Mouse (Mus musculus): Measurements from ENCODE around the gene 1810043G02Rik.
"Not testable (repeated sequence)": the region's sequence is repeated elsewhere in the genome, so short reads cannot be mapped to it uniquely, and the experiment has no call there.

The 1810043G02Rik gene

DNA sequence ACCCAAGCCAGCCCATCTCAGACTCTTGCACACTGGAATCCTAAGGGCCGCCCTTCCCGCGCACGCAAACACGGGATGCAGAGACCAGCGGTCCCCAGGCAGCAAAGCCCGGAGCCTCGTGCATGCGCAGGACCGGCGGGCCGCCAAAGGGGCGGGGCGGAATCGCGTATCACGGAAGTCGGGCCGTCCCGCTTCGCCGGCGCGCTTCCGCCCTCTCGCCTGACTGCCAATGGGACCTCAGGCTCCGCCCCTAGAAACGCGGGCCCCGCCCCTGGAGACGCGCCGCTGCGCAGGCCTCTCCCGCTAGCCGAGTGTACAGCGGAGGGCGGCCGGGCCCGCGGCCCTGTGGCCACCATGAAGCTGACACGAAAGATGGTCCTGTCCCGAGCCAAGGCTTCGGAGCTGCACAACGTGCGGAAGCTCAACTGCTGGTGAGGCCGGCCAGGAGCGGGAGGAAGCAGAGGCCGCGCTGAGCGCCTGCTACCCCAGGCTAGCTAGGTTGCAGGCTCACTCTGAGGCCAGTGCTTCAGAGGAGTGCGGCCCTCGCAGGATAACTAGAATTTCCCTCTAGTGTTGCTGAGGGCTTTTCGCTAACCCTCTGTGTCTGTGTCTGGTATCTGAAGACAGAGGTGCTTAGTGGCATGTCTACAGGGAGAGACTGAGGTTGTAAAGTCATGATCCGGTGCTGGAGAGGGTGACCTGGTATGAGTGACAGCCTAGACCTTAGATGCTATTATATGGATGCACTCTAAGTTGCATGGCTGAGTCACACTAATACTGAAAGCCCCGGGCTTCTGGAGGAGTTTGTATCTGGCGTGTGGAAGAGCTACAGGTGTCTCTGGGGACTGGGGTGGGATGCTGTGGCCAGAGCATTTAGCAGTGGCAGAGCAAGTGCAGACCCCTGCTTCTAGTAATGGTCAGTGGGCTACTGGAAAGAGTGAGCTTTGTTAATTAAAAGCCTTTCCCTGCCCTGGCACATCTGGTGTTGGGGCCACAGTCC is at the start of gene 1810043G02Rik:
TSS of gene 1810043G02Rik (plus strand) at position 174 of the 1,000 bp plus-strand sequence.
- DNase-seq (ENCODE audit: low spot score), result peak; percentile 95

DNA sequence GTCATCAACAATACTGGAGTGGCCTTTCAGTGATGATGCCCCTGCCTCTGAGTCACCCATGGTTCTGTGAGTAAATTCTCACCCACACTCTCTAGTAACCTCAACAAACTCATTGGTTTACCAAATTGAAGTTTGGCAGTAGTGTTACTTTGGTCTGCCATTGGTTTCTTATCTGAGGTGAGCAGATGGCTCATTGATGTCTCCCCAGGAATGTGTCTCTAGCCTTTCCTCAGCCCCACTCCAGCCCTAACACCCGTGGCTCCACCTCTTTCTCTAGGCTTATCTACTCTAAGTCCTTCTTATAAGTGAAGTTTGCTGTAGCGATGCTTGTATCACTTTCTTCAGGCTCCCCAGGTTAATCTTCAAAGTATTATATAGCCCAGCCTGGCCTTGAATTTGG is 38.6 kb upstream of the 1810043G02Rik start:
- DNase-seq (ENCODE audit: low spot score), result no peak

DNA sequence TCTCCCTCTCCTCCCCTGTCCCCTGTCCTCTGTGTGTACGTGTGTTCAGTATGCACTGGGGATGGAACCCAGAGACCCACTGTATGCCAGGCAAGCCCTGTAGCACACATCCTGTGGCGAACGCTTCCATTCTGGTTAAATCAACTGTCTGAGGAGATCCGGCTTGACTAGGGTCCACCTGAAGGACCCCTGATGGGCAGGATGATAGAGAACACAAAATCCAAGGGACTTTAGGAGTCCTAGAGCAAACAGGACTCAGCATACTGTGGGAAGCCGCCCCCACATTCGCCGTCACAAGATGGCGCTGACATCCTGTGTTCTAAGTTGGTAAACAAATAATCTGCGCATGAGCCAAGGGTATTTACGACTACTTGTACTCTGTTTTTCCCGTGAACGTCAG is 27.9 kb upstream of the 1810043G02Rik start:
- DNase-seq (ENCODE audit: low spot score), result not testable (repeated sequence)

DNA sequence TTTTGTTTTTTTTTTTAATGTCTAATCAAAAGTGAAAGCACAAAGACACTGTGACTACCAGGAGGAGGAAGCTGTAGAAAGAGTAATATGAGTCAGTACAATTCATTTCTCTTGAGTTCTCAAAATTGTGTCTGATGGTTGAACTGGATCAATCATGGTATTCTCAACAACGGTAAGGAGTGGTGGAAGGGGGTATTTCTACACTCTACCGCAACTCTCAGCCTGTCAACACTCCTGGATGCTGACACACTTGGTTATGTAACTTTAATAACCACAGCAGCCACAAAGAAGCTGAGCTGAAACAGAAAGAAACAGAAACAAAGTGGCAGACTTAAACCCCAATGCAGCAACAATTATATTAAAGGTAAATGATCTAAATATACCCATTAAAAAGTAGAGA is 15.6 kb upstream of the 1810043G02Rik start:
- no peak for DNase-seq (ENCODE audit: low spot score)

DNA sequence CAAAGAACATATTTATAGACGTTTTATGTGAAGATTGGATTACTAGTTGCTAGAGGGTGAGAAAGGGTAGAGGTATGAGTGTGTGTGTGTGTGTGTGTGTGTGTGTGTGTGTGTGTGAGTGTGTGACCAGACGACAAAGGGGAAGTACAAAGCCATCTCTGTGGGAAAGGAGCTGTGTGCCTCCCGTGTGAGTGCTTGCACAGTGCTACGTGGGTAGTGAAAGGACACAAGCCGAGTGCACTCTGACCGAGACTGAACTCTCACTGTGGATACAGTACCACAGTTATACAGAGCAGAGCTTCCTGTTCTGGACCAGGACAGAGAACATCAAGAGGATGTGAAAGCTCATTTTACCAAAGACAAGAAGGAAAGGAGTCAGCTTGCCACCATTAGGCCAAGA is 14.4 kb upstream of the 1810043G02Rik start:
- DNase-seq (ENCODE audit: low spot score), result no peak

DNA sequence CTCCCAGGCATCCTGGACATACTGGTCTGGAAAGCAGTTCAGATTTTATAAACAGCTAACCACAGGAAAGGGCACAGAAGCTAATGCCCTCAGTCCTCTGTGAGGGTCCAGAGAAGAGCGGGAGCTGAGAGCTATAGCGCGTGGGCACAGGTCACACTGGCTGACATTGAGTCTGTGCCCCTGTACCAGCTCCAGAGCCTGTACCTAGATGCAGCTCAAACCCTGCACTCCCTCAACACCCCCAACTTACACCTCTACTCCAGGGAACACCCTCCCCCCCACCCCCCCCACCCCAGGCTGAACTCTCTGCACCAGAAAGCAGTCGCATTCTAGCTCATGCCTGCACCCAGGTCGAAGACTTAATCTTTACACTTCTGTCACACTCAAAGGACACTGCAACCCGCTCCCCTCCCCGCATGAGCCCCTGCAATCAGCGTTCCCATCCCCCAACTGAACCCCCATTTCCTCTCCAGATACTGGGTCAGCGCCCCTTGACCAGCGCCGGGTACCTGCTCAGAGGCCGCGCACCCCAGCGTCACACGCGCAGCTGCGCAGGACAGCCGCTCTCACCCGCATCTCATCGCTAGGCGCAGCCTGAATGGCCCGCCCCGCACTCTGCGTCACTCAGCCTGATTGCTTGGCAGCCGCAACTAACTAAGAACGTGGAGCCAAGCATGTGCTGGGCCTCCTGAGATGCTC is 8.9 kb upstream of the 1810043G02Rik start:
- DNase-seq (ENCODE audit: low spot score), result no peak

DNA sequence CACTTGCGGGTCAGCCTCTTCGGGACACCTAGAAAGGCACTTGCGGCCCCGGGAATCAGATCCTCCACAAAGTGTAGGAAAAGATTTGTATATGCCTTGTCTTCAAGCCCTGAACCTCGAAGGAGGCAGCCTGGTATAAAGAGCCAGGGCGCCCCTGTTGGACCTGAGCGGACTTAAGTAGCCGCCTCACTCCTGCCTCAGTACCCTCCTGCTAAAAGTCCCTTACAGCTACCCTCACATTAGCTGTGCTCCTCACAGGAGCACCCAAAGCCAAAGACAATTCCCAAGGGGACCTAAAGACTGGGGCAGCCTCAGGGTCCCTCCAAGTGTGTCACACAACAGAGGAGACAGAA is 8.4 kb upstream of the 1810043G02Rik start:
- DNase-seq (ENCODE audit: low spot score), result no peak

DNA sequence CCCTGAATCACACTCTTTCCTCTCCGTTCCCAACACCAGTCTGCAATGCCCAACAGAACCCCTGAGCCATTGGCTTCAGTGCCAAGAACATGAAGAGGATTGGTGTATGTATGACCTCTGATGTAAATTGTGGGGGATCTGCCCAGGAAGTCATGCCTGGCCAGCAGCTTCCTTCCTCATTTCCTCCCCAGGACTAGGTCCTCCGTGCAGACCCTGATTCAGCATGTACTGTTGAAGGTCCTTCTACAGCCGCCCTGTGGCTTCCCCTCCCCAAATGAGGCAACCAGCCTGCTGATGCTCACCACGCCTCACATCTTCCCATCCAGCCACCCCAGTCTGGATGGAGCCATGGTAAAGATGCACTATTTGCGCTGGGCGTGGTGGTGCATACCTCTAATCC is 7.8 kb upstream of the 1810043G02Rik start, which contains the start of gene Trpm2:
TSS of gene Trpm2 (minus strand) at position 83 of the 400 bp plus-strand sequence.
- DNase-seq (ENCODE audit: low spot score), result no peak

DNA sequence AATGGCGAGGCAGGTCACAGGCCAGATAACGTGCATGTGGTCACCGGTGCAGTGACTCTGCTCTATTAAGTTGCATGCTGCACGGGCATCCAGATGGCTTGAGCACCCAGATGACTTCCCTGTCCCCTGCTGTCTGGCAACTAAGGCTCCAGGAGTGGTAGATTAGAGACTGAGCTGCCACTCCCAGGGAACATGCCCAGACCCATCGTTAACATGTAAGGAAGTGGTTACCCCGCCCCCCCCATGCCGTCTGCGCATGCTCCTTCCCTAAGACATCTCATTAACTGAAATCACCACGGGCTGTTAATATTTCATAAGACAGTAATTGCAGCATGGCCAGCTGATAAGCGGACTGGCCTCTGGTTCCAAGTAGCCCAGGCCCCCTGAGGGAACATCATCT is 7.1 kb upstream of the 1810043G02Rik start:
- no peak for DNase-seq (ENCODE audit: low spot score)

DNA sequence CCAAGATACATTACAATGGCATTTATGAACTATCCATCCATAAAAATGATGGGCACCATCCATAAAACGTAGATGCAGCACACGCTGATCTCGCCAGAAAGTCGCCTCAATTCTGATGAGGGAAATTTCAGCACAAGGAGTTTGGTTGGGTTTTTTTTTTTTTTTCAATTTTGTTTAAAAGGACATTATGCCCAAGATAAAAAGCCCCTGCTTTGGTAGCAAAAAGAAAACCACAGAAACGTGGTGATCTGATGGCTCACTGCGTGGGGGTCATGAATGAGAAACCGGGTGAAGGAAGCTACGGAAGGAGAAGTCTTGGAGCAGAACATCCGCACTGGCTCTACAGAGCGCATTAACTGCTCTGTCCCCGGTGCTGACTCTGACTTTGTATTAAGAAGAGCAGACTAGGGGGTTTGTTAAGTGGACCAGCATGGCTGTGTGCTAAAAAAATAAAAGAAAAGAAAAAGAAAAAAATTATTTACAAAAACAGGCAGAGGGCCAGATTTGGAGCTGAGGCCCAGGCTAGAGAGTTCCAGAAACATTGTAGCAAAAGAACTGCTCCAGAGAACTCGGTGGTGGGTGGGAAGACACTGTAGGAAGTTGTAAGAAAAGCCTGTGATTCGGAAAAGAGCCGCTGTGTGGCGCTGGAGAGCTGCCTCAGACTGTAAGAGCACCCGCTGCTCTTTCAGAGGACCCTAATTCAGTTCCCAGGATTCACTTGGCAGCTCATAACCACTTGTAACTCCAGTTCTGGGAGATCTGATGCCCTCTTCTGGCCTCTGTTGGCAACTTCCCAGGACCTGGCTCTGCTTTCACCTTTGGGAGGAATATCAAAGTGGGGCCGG is 6.4 kb upstream of the 1810043G02Rik start:
- DNase-seq (ENCODE audit: low spot score), result peak; percentile 48

DNA sequence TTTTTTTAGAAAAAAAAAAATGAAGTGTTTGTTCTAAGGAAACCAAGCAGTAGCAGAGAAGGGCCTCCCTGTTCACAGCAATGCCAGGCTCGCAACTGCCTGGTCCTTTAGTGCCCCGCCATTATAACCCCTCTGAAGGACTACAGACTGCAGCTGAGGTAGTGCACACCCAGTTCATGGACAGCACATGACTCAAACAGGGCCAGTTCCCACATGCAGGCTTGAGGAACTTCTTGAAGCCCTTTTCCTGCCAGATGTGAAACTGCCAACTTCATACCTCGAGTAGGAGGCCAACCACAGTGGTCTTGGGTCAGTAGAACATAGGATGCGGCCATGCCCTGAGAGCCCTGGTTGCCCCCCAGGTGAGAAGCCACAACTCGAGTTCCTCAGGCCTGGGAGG is 4.0 kb upstream of the 1810043G02Rik start:
- no peak for DNase-seq (ENCODE audit: low spot score)

DNA sequence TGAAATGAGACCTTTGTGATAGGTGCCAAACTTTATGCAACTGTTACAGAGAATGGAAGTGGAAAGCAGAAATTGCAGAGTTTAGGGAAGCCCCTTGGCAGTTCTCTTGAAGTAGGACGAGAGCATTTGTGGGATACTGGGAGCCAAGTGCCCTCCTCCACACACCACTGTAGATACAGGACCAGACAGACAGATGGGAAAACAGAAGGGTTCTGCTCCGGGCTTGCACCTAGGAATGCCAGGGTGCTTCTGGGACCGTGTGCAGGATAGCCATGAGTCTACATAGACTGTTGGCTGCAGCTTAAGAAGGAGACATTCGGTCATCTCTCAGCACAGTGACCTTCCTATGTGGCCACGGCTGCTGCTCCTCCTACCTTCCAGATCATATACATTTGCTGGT is 3.5 kb upstream of the 1810043G02Rik start:
- DNase-seq (ENCODE audit: low spot score), result no peak

DNA sequence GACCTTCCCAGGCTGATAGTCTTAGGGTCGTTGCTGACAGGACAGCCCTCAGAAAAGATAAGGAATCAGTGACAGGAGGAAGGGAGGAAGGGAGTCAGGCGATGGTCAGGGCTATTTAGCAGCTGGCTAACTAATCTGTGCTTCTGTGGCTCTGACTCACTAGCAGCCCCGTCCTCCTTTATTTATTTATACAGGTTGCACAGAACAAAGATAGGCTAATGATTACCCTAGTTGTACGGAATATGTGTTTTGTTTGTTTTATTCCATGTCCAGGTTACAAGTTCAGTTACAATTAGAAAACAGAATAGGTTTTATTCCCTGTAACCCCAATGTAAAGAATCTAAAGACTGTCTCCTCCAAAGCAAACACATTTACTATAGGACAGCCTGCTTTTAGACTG is 2.7 kb upstream of the 1810043G02Rik start:
- DNase-seq (ENCODE audit: low spot score), result no peak

DNA sequence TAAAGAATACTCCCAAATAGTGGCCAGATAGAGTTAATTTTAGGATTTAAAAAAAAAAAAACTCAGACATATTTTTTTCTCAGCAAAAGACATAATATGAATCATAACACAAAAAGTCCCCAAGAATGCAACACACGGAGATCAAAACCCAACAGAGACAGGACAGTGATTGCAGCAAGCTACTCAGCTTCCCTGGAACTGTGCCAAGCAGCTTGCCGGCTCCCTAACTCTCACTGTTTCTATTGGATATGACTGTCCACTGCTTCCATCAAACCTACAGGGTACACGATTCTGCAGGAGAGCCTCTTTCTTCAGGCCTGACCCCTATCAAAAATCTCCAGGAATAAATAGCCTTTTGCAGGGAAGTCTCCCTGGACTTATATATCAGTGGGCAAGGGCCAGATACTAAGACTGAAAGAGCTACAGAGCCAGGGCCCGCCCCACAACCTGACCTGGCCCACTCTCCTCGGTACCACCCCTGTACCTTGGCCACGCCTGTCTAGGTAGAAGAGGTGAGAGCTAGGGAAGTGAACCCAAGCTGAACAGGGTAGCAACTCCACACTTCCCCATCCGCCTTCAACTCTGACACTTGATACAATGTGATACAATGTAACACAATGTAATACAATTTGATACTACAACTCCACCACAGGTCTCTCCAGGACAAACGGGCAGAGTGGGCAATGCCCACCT is 1.7 kb upstream of the 1810043G02Rik start:
- DNase-seq (ENCODE audit: low spot score), result no peak

DNA sequence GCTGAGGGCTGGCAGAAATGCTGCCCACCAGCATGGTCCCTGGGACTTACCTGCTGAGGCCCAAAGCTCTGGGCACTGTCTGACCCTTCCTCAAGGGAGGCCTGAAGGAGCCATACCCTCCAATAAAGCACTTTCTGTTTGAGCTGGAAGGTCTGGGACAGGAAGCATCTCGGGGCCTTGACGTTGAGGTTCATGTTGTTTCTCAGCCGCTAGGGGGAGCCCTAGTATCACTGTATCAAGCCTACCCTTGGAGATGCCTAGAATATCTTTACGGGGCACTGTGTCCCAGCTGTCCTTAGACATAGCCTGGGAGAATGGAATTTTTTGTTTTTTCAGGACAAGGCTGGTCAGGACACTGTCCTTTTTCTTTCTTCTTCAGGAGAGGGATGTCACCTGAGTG is 6.3 kb downstream of the 1810043G02Rik start:
- DNase-seq (ENCODE audit: low spot score), result peak; percentile 84

DNA sequence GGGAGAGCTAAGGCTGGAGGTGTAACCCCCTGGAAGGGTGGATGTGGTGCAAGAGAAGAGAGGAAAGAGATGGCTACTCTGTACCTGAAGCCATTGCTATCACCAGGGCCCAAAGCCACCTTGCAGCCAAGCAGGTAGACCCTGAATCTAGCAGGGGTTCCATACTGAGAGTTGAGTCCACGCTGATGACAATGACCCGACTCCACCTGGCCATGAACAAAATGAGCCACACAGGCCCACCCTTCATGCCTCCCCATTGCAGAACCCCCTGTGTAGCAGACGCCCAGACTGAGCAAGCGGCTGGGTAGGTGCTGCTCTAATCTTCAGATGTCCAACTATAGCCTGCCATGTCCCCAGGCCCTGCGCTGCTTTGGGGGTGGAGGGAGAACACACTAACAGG is 7.5 kb downstream of the 1810043G02Rik start:
- no peak for DNase-seq (ENCODE audit: low spot score)

DNA sequence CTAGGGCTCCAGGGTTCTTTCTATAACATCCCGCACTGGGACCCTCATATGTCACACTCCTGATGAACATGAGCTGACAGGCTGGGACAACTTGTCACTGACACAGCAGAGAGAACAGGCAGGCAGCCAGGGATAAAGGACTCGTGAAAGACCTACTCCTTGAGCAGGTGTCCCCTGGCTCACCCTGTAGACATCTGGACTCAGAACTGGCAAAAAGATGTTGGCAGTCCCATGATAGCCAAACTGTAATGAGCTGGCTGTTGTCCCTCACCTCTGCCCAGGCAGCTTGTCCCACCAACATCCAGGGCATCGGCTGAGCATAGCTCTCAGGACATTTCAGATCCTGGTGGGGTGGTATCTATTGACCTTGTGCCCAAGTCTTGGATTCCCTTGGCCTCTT is 17.3 kb downstream of the 1810043G02Rik start:
- DNase-seq (ENCODE audit: low spot score), result no peak

DNA sequence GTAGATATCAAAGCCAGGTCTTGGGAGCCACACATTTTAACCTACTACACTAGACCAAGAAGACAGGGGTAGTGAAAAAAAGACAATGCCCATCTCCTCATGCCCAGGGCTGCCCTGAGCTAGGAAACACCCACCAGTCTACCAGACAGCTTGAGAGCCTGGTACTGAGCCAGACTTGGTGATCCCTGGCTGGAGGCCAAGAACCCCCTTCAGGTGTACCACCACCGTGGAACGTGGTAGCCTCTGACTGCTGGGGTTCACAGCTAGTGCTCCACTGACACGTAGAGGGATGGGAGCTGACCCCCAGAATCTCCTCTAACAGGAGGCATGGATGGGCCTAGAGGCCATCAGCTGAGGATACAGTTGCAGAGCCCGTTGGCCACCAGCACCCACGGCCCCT is 21.9 kb downstream of the 1810043G02Rik start:
- no peak for DNase-seq (ENCODE audit: low spot score)

DNA sequence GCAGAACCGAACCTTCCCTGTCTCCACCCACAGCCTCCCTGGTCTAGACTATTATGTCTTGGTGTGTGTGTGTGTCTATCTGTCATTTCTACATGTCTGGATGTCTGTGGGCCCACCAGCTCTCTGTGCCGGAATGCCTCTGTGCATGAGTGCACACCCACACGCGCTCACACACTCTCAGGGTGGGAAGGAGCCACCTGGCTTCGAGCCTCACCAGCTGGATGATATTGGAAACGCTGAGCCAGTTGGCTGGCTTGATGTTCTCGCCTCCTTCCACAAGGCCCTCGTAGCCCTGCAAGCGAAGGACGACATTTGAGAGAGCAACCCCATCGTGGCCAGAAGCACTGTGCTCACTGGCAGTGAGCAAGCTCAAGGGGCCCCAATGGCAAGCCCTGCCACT is 23.5 kb downstream of the 1810043G02Rik start:
- DNase-seq (ENCODE audit: low spot score), result no peak

DNA sequence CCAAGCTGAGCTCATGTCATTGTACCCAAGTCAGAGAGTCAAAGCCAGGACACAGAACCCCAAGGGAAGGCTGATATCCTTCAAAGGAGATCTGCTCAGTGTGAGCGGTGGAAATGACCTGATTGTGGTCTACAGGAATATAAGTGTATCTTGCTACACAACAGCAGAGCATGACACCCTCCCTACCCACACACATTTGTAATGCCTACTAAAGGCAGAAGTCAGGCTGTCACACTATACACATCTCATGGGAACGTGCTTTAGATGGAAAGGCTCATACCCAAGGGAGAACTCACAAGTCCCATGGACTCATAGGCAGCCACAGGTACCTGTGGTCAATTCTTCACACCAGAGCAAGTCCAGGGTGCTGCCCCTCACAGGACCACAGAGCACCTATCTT is 24.0 kb downstream of the 1810043G02Rik start:
- no peak for DNase-seq (ENCODE audit: low spot score)

DNA sequence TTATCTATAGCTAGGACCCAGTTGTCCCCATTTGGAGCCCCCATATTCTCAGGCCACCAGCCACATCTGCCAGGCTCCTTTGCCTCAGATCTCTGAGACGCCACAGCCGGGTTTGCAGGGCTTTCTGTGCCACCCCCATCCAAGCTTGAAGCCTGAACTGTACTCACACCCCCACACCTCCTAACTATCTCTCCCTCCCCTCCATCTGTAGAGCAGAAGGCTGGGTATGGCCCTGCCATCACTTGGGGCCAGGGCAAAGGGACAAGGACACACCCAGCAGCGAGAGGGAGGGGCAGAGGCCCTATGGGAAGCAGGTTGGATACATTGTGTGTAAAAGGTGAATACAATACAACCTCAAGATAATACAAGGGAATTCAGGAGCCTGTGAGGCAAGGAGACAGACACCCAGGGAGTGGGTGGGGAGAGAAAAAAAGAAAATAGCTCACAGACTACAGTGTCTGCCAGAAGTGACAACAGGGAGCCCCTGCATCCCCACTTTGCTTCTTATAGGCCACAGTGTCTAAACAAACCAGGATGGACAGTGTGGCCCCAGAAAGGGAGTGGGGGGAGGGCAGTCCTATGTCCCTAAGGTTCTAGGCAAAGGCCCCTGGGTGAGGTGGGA is 26.3 kb downstream of the 1810043G02Rik start:
- peak; percentile 67 for DNase-seq (ENCODE audit: low spot score)
